Mouse (Mus musculus): Measurements from ENCODE around the gene Ptprb.

- no peak for TF ChIP-seq MYOG (IDR thresholded peaks at IDR 0.05; ENCODE audit: control insufficient read depth, extremely low read depth, insufficient read length)
- no peak for TF ChIP-seq USF1 (IDR thresholded peaks at IDR 0.05; ENCODE audit: low read depth)
- no peak for TF ChIP-seq CTCF (IDR thresholded peaks at IDR 0.05; ENCODE audit: control insufficient read depth, insufficient read depth, insufficient read length)
- TF ChIP-seq MAX (IDR thresholded peaks at IDR 0.05) = no peak
- no peak for TF ChIP-seq MYOD1 (IDR thresholded peaks at IDR 0.05; ENCODE audit: control insufficient read depth, insufficient read length, low read depth)
- no peak for TF ChIP-seq FOSL1 (IDR thresholded peaks at IDR 0.05; ENCODE audit: insufficient read depth, low read length, poor library complexity, severe bottlenecking)
Measured at GRCm38 (mm10) chr10:116290483-116290882, 15.2 kb downstream of the Ptprb start.
